Mouse (Mus musculus) testis, adult 2 months (tissue): Measurements from ENCODE around the gene Nt5c.

Experiments
- CTCF ChIP-seq: fragments of 200-500 bp; IDR thresholded peaks from 2 replicates; pipeline ENCODE4 v1.5.1; 2012; ENCODE audit warnings: low read depth, mild to moderate bottlenecking, inconsistent platforms, low read length, moderate library complexity; ENCODE audit not compliant: control insufficient read depth, insufficient read depth, insufficient replicate concordance
- POLR2A ChIP-seq: fragments of 200-500 bp; IDR thresholded peaks from 2 replicates; pipeline ENCODE4 v1.6.1; 2012; ENCODE audit warnings: low read depth, mild to moderate bottlenecking, inconsistent platforms, low read length, moderate library complexity; ENCODE audit not compliant: control insufficient read depth

DNA sequence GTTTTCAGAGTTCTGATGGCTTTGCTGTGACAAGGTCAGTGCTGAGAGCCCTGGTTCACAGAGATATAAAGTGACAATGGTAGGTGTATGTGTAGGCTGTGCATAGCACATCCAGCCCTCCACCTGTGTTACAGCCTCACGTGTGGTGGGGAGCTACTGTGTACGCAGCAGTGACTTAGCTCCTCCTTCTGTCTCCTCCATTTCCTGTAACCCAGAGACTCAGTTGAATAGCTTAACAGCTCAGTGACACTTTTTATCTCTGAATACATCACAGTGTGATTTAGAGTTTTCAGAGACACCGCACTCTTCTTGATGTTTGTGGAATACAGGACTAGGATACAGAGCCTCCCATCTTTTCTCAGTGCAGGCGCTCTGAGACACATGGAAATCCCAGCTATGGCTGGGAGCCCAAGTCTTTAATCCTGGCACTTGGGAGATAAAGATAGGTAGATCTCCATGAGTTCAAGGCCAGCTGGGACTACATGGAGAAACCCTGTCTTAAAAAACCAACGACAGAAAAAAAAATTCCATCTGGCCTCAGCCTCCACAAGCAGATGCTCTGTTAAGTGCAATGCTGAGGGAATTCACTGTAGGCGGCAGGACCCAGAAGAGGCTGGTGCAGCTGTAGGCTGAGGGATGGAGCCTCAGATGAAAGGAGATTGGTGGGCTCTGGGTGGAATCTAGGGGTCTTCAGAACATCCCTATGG, 10.0 kb downstream of the Nt5c start:
- no peak for TF ChIP-seq CTCF
- TF ChIP-seq POLR2A: no peak
